Mouse (Mus musculus): ENCODE data around the gene Ranbp9. TPM values are rescaled to one million over a fixed set of nuclear protein-coding genes. Genes with fewer than 3 reads are reported as not detected.

The Ranbp9 gene
- polyA plus RNA-seq, 1 experiment from 2014 or later = 11.6 TPM

- DNase-seq (ENCODE audit: low spot score) = no peak
- H3K4me3 ChIP-seq = no peak overlapping the region
- H3K27me3 ChIP-seq (ENCODE audit: insufficient read depth, poor library complexity, severe bottlenecking) = no peaks in the 10 kb centered on the region
- H3K4me1 ChIP-seq = peaks cover 27% of the 10 kb centered on the region
- WGBS = 84% methylated on average over 1 of the region's 1 CpGs
- H3K27ac ChIP-seq = no peak overlapping the region
- 0 out of 2 replicates have a peak, but pooled peaks cover 5% of the 10 kb centered on the region for H3K36me3 ChIP-seq
- H3K9me3 ChIP-seq = no peaks in the 10 kb centered on the region
Observed at GRCm38 (mm10) chr13:43469607-43470006, 11.5 kb downstream of the Ranbp9 start.

GRCm38 (mm10) chr13:43464605-43465004 lies 16.5 kb downstream of the Ranbp9 start:
- Histone ChIP-seq H3K27me3 (ENCODE audit: insufficient read depth, poor library complexity, severe bottlenecking) (no peaks in the 10 kb centered on the region), H3K4me1 (peaks cover 8% of the 10 kb centered on the region), H3K4me3 (no peak overlapping the region), H3K36me3 (peaks cover 8% of the 10 kb centered on the region; the same call in 1 of the 2 replicates), H3K27ac (no peak overlapping the region), H3K9me3 (no peaks in the 10 kb centered on the region)
- 100% methylated on average over 2 of the region's 2 CpGs for WGBS
- DNase-seq (ENCODE audit: low spot score) = no peak

DNA sequence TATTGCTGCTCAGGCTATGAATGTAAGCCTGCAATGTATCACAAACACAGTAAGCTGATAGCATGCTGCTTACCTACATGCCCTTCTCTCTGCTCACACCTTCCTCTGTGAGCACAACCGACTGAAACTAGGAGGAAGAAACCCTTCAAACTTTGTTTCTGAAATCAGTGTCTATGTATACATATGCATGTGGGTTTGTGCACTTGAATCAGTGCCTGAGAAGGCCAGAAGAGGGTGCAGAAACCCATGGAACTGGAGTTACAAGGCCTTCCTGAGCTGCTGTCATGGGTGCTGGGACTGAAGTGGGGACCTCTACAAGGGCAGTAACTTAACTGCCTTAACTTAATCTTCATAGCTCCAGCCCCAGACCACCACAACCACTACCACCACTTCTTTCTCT lies 23.9 kb downstream of the Ranbp9 start:
- H3K27ac ChIP-seq = no peak overlapping the region
- 63% methylated on average over 1 of the region's 1 CpGs for WGBS
- no peak overlapping the region for H3K4me3 ChIP-seq
- peaks cover 16% of the 10 kb centered on the region; the same call in 1 of the 2 replicates for H3K4me1 ChIP-seq
- no peak for DNase-seq (ENCODE audit: low spot score)
- peaks cover 8% of the 10 kb centered on the region; the same call in 1 of the 2 replicates for H3K36me3 ChIP-seq
- H3K27me3 ChIP-seq (ENCODE audit: insufficient read depth, poor library complexity, severe bottlenecking) = no peaks in the 10 kb centered on the region
- H3K9me3 ChIP-seq = no peaks in the 10 kb centered on the region

GRCm38 (mm10) chr13:43454431-43454830 lies 26.7 kb downstream of the Ranbp9 start:
- H3K36me3 ChIP-seq = no peaks in the 10 kb centered on the region
- 85% methylated on average over 7 of the region's 7 CpGs for WGBS
- DNase-seq (ENCODE audit: low spot score) = no peak

DNA sequence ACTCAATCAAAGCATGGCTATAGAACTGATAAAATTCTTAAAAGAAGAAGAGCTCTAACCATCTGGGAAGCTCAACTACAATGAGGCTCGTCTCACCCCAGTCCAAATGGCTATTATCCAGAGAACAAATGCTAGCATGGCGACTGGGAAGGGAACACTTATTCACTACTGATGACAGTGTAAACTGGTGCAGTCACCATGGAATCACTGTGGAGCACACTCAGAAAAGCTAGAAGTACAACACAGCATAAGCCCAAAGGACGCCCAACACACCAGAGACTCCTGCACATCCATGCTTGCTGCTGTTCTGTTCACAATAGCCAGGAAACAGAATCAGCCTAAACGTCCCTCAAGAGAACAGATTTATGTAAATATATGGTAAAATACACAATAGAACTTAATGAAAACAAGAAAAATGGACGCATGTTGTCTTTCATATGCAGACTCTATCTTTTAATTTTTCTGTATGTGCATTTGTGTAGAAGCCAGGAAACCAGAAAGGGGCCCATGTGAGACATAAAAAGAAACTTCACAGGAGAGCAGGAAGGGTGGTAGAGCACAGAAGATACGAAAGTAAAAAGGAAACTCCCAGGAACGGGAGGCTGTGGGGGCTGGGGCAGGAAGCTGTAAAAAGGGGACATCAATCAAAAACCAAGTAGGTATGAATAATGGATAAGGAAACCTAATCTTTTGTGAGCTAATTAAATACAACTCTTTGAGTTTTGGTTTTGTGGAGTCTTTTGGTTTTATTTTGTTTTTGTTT lies 28.1 kb downstream of the Ranbp9 start:
- H3K27ac ChIP-seq = peak overlapping the region; percentile 9; the same call in 1 of the 2 replicates
- no peaks in the 10 kb centered on the region for H3K9me3 ChIP-seq
- H3K36me3 ChIP-seq = no peaks in the 10 kb centered on the region
- H3K27me3 ChIP-seq (ENCODE audit: insufficient read depth, poor library complexity, severe bottlenecking) = no peaks in the 10 kb centered on the region
- 53% methylated on average over 7 of the region's 7 CpGs for WGBS
- no peak for DNase-seq (ENCODE audit: low spot score)
- peaks cover 16% of the 10 kb centered on the region; the same call in 1 of the 2 replicates for H3K4me1 ChIP-seq
- no peak overlapping the region for H3K4me3 ChIP-seq

More at GRCm38 (mm10) chr13:43454431-43454830, 26.7 kb downstream of the Ranbp9 start:
- H3K27ac ChIP-seq = no peak overlapping the region
- H3K27me3 ChIP-seq (ENCODE audit: insufficient read depth, poor library complexity, severe bottlenecking) = no peaks in the 10 kb centered on the region
- H3K9me3 ChIP-seq = no peaks in the 10 kb centered on the region
- H3K4me3 ChIP-seq = no peak overlapping the region
- peaks cover 16% of the 10 kb centered on the region; the same call in 1 of the 2 replicates for H3K4me1 ChIP-seq

- H3K36me3 ChIP-seq = no peaks in the 10 kb centered on the region
- no peaks in the 10 kb centered on the region for H3K27me3 ChIP-seq (ENCODE audit: insufficient read depth, poor library complexity, severe bottlenecking)
- 77% methylated on average over 2 of the region's 2 CpGs for WGBS
- peaks cover 18% of the 10 kb centered on the region for H3K4me1 ChIP-seq
- DNase-seq (ENCODE audit: low spot score) = no peak
- no peaks in the 10 kb centered on the region for H3K9me3 ChIP-seq
- no peak overlapping the region for H3K27ac ChIP-seq
- no peak overlapping the region for H3K4me3 ChIP-seq
Observed at GRCm38 (mm10) chr13:43452177-43452576, 28.9 kb downstream of the Ranbp9 start.

DNA sequence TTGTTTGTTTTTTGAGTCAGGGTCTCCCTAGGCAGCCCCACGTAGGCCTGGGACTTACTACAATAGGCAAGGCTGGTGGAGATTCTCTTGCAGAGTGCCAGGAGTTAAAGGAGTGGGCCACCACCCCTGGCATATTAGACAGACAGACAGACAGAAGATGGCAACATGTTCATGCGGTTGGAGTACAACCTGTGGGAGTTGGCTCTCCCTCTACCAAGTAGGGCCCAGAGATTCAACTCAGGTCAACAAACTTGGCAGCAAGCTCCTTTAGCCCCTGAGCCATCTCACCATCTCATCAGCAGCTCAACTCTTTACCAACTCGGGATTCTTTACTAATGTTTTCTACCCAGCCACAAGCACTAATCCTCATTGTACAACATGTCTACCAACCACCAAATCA lies 30.4 kb downstream of the Ranbp9 start:
- no peaks in the 10 kb centered on the region for H3K9me3 ChIP-seq
- 88% methylated on average over 3 of the region's 3 CpGs for WGBS
- H3K27me3 ChIP-seq (ENCODE audit: insufficient read depth, poor library complexity, severe bottlenecking) = no peaks in the 10 kb centered on the region

DNA sequence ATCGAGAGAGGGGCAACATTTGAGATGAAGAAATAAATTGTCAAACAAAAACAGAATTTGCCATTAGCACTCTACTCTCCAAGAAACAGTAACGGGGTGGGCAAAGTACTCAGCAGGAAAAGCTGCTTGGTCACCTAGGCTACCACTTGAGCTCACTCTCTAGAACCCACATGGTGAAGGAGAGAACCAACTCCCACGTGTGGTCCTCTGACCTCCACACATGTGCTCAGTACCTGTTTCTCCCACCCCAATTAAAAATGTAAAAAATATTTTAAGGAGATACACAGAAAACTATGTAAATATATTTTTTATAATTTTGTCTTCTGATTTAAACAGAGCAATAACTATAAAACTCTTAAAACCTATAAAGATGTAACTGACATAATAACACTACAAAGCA lies 33.4 kb downstream of the Ranbp9 start:
- DNase-seq (ENCODE audit: low spot score) = no peak
- no peak overlapping the region for H3K27ac ChIP-seq
- no peaks in the 10 kb centered on the region for H3K27me3 ChIP-seq (ENCODE audit: insufficient read depth, poor library complexity, severe bottlenecking)
- WGBS = 65% methylated on average over 3 of the region's 3 CpGs
- H3K36me3 ChIP-seq = no peaks in the 10 kb centered on the region
- no peak overlapping the region for H3K4me3 ChIP-seq
- no peaks in the 10 kb centered on the region for H3K9me3 ChIP-seq
- peaks cover 13% of the 10 kb centered on the region for H3K4me1 ChIP-seq

More for the DNA sequence above, 30.4 kb downstream of the Ranbp9 start:
- peaks cover 22% of the 10 kb centered on the region for H3K4me1 ChIP-seq
- no peak overlapping the region for H3K27ac ChIP-seq
- no peaks in the 10 kb centered on the region for H3K36me3 ChIP-seq
- no peak overlapping the region for H3K4me3 ChIP-seq
- no peak for DNase-seq (ENCODE audit: low spot score)

DNA sequence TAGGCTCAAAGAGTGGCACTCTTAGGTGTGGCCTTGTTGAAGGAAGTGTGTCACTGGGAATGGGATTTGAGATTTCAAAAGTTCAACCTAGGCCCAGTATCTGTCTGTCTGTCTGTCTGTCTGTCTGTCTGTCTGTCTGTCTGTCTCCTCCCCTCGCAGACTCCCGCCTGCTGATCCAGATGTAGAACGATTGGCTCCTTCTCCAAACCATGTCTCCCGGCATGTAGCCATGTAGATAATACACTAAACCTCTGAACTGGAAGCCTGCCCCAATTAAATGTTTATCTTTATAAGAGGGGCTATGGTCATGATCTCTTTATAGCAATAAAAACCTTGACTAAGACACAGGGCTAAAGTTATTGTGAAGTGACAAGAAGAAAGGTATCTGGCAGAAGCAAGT lies 35.3 kb downstream of the Ranbp9 start:
- 89% methylated on average over 4 of the region's 4 CpGs for WGBS
- DNase-seq (ENCODE audit: low spot score) = no peak
- H3K4me1 ChIP-seq = peaks cover 10% of the 10 kb centered on the region
- no peak overlapping the region for H3K27ac ChIP-seq
- no peak overlapping the region for H3K4me3 ChIP-seq
- H3K27me3 ChIP-seq (ENCODE audit: insufficient read depth, poor library complexity, severe bottlenecking) = no peaks in the 10 kb centered on the region
- H3K36me3 ChIP-seq = no peaks in the 10 kb centered on the region
- no peaks in the 10 kb centered on the region for H3K9me3 ChIP-seq

DNA sequence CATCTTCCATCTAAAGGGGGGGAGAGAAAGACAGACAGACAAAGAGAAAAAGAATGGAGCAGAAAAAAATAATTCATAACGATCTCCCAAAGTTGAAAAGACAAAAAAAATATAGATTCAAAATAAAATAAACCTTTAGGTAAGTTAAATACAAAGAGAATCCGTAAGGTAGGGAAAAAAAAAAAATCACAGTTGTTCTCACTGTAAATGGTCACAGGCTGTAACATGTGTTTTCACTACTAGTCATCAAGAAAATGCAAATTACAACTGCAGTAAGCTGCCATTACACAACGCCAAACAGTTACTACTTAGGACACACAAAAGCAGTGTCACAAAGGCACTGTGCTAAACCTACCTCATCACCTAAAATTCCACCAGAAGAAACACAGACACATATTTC lies 36.4 kb downstream of the Ranbp9 start:
- H3K27me3 ChIP-seq (ENCODE audit: insufficient read depth, poor library complexity, severe bottlenecking) = no peaks in the 10 kb centered on the region
- H3K36me3 ChIP-seq = no peaks in the 10 kb centered on the region
- 94% methylated on average over 3 of the region's 3 CpGs for WGBS
- no peak overlapping the region for H3K27ac ChIP-seq
- H3K9me3 ChIP-seq = no peaks in the 10 kb centered on the region
- DNase-seq (ENCODE audit: low spot score) = no peak
- H3K4me1 ChIP-seq = peaks cover 15% of the 10 kb centered on the region
- no peak overlapping the region for H3K4me3 ChIP-seq

DNA sequence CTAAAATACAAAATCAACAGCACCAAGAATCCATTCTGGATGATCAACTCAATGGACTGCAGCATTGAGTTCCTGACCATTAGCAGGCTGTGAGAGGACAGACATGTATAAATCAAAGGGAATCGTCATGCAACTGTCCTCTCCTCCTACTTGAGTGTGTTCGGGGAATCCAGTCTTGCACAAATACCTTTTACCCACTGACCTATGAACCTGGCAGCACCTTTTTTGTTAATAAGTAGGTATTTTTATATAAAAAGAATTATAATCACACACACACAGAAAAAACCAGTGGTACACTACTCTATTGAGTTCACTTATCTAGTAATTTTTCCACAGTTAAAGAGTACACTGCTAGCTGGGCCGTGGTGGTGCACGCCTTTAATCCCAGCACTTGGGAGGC lies 37.4 kb downstream of the Ranbp9 start:
- Histone ChIP-seq H3K4me3 (no peak overlapping the region), H3K27me3 (ENCODE audit: insufficient read depth, poor library complexity, severe bottlenecking) (no peaks in the 10 kb centered on the region), H3K36me3 (no peaks in the 10 kb centered on the region), H3K4me1 (peaks cover 15% of the 10 kb centered on the region), H3K9me3 (no peaks in the 10 kb centered on the region), H3K27ac (no peak overlapping the region)
- 90% methylated on average over 4 of the region's 4 CpGs for WGBS
- DNase-seq (ENCODE audit: low spot score) = no peak

DNA sequence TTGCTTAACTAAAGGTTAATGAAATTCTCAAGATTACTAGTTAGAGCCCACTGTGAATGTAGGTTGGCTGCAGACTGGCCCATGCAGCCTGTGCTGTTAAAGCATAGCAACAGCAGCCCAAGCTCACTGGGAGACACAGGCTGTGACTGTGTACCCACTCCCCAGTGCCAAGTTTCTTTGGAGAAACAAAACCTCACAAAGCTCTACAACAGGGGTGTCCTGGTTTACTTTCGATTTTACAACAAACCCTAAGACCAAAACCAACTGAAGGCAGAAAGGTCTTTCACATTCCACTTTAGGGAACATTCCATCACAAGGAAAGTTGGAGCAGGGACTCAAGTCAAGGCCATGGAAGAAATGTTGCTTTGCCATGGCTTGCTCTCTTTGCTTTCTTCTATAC lies 38.5 kb downstream of the Ranbp9 start:
- Histone ChIP-seq H3K9me3 (no peaks in the 10 kb centered on the region), H3K36me3 (no peaks in the 10 kb centered on the region), H3K4me3 (no peak overlapping the region), H3K27ac (no peak overlapping the region), H3K4me1 (peaks cover 14% of the 10 kb centered on the region), H3K27me3 (ENCODE audit: insufficient read depth, poor library complexity, severe bottlenecking) (no peaks in the 10 kb centered on the region)
- no peak for DNase-seq (ENCODE audit: low spot score)
- WGBS = 81% methylated on average over 1 of the region's 1 CpGs

GRCm38 (mm10) chr13:43440376-43440775 lies 40.7 kb downstream of the Ranbp9 start:
- Histone ChIP-seq H3K4me3 (no peak overlapping the region), H3K36me3 (no peaks in the 10 kb centered on the region), H3K4me1 (0 out of 2 replicates have a peak, but pooled peaks cover 5% of the 10 kb centered on the region), H3K27ac (no peak overlapping the region), H3K9me3 (no peaks in the 10 kb centered on the region), H3K27me3 (ENCODE audit: insufficient read depth, poor library complexity, severe bottlenecking) (no peaks in the 10 kb centered on the region)
- DNase-seq (ENCODE audit: low spot score) = no peak
- 89% methylated on average over 1 of the region's 1 CpGs for WGBS
